Mouse (Mus musculus) embryonic fibroblast, embryonic 13.5 days (primary cell): Measurements from ENCODE around the gene Prkag2. TPM values are rescaled to one million over a fixed set of nuclear protein-coding genes. Genes with fewer than 3 reads are reported as not detected.
A peak's percentile ranks its signal among the peaks of the same experiment; 100 is the strongest.

Source experiments
- H3K27ac ChIP-seq: 2 replicates; pipeline ENCODE4 v1.5.1; 2012; ENCODE audit warnings: low read length, control low read depth, inconsistent platforms; ENCODE audit not compliant: insufficient read depth
- H3K4me1 ChIP-seq: 2 replicates; pipeline ENCODE4 v1.6.1; 2011; ENCODE audit warnings: low read length; ENCODE audit not compliant: control insufficient read depth, insufficient read depth
- H3K4me3 ChIP-seq: 2 replicates; pipeline ENCODE4 v1.5.1; 2011; ENCODE audit warnings: mild to moderate bottlenecking, control low read depth, low read length; ENCODE audit not compliant: insufficient read depth
- CTCF ChIP-seq: IDR thresholded peaks from 2 replicates; pipeline ENCODE4 v1.5.1; 2011; ENCODE audit warnings: mild to moderate bottlenecking, control low read depth, low read length, moderate library complexity, borderline replicate concordance; ENCODE audit not compliant: insufficient read depth
- POLR2A ChIP-seq: IDR thresholded peaks from 2 replicates; pipeline ENCODE4 v1.6.1; 2011; ENCODE audit warnings: low read depth, mild to moderate bottlenecking, control low read depth, low read length, moderate library complexity
- polyA plus RNA-seq: library from polyadenylated mRNA; stranded (reverse); fragments of >200 nt; gene quantifications from 2 replicates; pipeline ENCODE4 v1.2.4, GENCODE M21; 2011; ENCODE audit warnings: low read depth; ENCODE audit not compliant: missing spikeins, insufficient read length

The Prkag2 gene
- polyA plus RNA-seq, 1 experiment, result 39.6 TPM

DNA sequence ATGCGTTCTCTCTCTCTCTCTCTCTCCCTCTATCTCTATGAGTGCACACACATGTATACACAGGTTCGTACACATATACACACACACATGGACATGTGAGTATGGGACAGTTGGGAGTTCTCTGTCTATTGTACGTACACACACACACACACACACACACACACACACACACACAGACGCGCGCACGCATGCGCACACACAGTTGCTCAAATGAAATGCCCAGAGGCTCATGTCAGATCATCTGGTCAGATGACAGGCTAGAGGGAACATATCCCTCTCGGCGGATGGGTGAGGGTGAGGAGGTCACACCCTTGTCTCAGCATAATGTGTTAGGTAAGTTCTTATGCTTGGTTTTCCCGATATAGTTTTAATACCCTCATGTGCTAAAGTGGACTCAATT is 69.4 kb downstream of the Prkag2 start:
- Histone ChIP-seq H3K4me1 (peaks cover 4% of the 10 kb centered on the region), H3K27ac (no peak overlapping the region), H3K4me3 (no peak overlapping the region)
- no peak for TF ChIP-seq POLR2A
- TF ChIP-seq CTCF, result no peak

DNA sequence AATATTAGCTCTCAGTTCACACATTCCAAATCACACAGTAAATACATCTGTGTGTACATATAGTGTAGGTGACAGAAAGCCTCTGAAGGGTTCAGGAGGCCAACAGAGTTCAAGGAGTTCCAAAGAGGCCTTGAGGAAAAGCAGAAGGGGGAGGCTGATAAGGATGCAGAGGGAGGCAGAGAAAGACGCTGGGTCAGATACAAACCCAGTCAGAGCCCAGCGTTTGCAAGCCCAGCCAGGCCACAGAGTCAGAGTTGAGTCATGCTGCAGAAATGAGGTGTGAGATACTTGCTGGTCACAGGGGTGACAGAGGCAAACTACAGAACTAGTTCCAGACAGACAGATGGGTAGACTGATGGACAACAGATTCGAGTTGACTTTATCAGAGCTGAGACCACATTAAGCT is 70.2 kb downstream of the Prkag2 start:
- Histone ChIP-seq H3K4me3 (no peak overlapping the region), H3K4me1 (peaks cover 4% of the 10 kb centered on the region), H3K27ac (peak overlapping the region; percentile 89)
- TF ChIP-seq CTCF, result no peak
- no peak for TF ChIP-seq POLR2A

DNA sequence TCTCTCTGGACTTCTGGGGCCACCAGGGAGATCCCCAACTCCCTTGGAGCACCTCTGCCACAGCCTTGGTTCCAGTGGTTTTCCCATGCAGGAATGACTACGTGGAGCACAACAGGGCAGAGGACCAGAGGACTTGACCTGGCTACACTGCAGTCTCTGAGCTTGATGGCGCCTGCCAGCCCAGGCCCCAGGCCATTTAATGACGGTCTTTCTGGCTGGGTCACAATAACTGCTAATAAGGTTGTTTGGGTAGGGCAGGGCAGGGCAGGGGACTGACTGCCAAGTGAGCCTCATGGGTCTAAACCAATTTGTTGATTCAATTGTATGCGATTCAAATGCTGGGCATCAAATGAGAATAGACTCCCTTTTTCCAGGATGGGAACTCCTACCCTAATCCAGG is 72.8 kb downstream of the Prkag2 start:
- H3K27ac ChIP-seq, result no peak overlapping the region
- TF ChIP-seq CTCF, result no peak
- no peak for TF ChIP-seq POLR2A
- H3K4me1 ChIP-seq, result peaks cover 4% of the 10 kb centered on the region
- no peak overlapping the region for H3K4me3 ChIP-seq

DNA sequence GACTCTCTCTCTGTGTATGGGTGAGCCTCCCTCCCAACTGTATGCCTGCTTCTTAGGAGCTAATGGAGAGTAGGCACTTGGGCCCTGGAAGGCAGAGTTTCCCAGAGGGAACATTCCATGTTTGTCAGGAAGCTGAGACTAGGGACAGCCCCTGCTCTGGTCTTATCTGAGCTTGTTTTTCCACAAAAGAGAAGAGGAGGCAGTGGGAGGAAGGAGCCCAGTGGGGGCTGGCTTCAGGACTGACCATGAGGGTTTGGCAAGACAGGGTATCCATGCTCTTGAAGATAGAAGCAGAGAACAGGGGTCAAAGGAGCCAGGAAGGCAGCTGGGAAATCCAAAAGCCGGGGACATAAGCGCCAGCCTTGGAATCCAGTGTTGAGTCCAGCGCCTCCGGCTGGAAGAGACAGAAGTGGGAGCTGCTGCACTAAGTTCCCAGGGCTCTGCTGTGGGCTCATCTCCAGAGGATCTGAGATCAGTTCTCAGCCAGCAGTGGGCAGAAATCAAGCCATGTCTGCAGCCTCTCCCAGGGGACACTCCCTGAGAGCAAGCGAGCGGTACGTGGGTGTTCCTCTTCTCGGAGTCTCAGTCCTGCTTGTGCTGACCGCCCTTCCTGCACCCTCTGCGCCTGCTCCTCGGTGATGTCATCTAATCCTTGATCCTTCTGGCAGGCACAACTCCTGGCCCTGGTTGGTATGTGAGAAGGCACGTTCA is 75.0 kb downstream of the Prkag2 start:
- H3K27ac ChIP-seq, result no peak overlapping the region
- no peak for TF ChIP-seq POLR2A
- TF ChIP-seq CTCF, result no peak
- no peaks in the 10 kb centered on the region for H3K4me1 ChIP-seq
- no peak overlapping the region for H3K4me3 ChIP-seq

DNA sequence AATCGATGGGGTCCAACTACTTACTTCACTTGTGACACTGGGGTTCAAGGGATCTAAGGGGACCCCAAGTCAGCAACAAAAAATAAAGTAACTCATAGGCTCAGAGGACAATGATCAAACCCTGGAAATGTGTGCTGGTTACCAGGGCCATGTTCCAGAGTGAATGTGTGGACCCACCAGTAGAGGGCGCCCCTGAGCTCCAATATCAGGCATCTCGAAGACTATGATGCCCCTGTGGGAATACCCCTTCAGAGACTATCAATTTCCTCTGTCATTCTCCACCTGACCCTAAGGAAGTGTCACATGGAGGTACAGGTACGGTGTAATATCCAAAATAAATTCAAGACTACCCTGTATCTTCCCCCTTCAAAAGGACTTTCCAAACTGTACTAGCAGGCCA is 77.5 kb downstream of the Prkag2 start:
- Histone ChIP-seq H3K4me1 (no peaks in the 10 kb centered on the region), H3K27ac (no peak overlapping the region), H3K4me3 (no peak overlapping the region)
- TF ChIP-seq CTCF, result no peak
- TF ChIP-seq POLR2A, result no peak

DNA sequence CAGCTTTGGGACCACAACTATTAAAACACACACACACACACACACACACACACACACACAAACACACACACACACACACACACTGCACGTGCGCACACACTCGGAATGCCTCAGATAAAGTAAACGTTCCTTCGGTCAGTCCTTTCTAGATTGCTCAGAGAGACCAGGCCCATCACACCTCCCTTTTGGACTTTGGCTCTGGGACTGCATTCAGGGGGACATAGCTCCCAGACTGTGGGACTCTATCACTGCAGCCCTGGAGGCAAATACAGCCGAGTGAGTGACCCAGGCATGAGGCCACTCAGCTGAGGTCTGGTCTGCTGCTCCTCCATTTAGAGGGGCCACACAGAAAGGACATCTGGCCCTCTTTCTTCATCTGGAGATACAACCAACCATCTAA is 81.2 kb downstream of the Prkag2 start:
- Histone ChIP-seq H3K27ac (no peak overlapping the region), H3K4me3 (no peak overlapping the region), H3K4me1 (no peaks in the 10 kb centered on the region)
- TF ChIP-seq POLR2A, result no peak
- no peak for TF ChIP-seq CTCF

DNA sequence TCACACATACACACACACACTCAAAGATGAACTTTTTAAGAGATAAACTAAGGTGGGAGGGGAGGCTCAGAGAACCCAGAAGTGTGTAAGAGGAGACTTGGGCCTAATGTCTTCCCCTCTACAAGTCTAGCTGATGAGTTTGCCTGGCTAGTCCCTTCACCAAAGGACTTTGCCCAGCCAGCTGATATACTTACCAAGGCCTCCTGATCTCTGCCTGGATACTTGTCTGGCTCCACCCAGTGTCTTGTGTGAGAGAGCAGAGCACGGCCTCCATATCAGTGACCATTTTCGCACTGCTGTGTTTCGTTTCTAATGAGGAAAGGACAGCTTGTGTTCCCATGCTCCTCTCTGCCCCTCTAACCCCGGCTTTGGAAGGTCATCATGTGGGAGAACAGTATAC is 88.3 kb downstream of the Prkag2 start:
- TF ChIP-seq CTCF (no peak), POLR2A (no peak)
- Histone ChIP-seq H3K4me3 (no peak overlapping the region), H3K27ac (no peak overlapping the region), H3K4me1 (peaks cover 10% of the 10 kb centered on the region)

DNA sequence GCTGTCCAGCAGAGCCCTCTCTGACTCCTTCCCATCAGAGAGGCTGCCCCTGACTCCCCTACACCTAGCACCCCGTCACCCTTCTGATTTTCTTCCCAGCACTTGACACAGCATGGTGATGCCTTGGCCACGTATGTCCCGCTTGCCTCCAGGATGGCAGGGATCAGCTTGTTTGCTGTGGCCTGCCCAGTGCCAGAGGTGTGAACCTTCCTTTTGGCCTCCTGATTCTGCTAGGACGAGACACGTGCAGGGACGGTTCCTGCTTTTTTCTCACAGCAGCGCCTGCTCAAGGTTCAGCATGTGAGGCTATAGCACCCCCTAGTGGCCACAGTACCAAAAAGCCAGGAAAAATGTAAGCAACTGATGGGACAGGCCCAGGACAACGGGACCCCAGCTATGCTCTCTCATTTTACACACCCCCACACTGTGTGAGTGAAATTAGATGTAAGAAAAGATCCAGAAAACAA is 89.4 kb downstream of the Prkag2 start:
- H3K4me3 ChIP-seq, result no peak overlapping the region
- H3K27ac ChIP-seq, result no peak overlapping the region
- peaks cover 14% of the 10 kb centered on the region for H3K4me1 ChIP-seq
- TF ChIP-seq POLR2A (no peak), CTCF (peak; percentile 70; the same call in 1 of the 2 replicates)

DNA sequence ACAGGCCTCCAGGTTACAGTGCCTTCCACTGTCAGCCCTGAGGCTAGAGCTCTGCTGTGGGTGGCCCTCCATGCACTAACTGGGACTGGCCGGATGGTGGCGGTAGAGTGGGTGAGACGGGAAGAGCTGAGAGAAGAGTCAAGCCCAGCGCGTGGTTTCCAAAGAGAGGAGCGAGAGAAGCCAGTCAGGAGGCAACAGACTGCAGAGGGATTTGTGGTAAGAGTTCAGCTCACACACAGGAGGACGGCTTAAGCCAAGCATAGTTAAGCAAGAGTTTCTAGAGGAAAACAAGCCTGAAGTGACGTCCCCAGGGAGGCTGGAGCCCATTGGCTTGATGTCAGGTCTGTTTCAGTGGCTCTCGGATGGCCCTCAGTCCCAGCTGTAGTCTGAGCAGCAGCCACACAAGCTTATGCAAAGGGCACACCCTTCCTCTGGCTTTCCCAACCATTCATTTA is 90.0 kb downstream of the Prkag2 start:
- Histone ChIP-seq H3K4me1 (peaks cover 14% of the 10 kb centered on the region), H3K27ac (no peak overlapping the region), H3K4me3 (no peak overlapping the region)
- TF ChIP-seq CTCF (peak; percentile 86), POLR2A (no peak)

DNA sequence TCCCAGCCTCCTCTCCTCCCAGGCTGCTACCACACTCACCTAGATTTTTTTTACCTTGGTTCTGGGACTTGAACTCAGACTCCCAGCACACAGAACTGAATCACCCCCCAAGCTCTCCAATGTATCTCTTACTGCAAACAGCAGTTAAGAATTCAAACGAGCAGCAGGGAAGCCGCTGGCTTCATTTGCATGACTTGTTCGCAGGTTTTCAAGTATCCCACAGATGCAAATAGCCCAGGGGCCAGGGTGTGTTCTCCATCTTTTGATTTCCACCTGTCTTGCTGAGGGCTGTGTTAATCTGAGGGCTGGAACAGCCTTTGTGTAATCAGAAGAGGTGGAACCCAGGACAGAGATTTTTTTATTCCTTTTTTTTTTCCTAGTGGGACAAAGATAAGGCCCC is 90.7 kb downstream of the Prkag2 start:
- no peak overlapping the region for H3K27ac ChIP-seq
- H3K4me1 ChIP-seq, result peaks cover 14% of the 10 kb centered on the region
- no peak overlapping the region for H3K4me3 ChIP-seq
- TF ChIP-seq CTCF (no peak), POLR2A (no peak)

DNA sequence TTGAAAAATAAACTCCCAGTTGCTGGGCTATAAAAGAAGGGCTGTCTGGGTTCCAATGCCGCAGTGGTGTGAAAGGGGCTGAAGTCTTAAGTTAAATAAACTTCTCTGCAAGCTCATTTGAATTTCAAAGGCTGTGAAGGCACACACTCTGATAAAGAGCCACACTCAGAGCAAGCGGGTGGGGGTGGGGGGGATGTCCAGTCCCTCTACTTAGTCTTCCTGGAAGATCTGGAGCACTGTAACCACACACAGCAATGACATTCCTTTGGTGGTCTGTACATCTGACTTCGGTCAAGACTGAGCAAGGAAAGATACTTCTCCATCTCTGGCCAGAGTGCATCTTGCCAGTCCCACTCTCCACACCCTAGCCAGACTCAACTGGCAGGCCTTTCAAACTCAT is 91.5 kb downstream of the Prkag2 start:
- H3K27ac ChIP-seq, result no peak overlapping the region

DNA sequence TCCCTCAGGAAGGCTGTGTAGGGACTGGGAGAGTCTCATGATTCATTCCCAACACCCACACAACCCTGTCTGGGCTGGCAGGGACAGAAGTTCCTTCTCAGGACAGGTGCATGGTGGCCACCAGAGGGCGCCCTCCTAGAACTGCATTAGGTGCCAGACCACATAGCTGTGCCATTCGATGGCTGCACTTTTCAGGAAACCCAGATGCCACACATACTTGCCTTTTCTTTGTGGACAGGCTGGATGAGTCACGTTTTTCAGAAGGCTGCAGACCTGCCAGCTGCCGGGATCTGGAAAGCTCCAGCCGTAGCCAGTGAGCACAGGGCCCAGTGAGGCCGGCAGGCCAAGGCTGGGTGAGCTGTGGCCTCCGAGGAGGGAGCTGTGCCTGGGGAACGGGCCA is 93.6 kb downstream of the Prkag2 start:
- H3K27ac ChIP-seq, result no peak overlapping the region
- peaks cover 13% of the 10 kb centered on the region for H3K4me1 ChIP-seq
- H3K4me3 ChIP-seq, result no peak overlapping the region
- TF ChIP-seq CTCF (peak; percentile 94), POLR2A (no peak)

More for the DNA sequence above, 91.5 kb downstream of the Prkag2 start:
- H3K4me1 ChIP-seq, result peaks cover 14% of the 10 kb centered on the region
- no peak overlapping the region for H3K4me3 ChIP-seq
- TF ChIP-seq CTCF, result no peak
- no peak for TF ChIP-seq POLR2A
